Mouse (Mus musculus): ENCODE measurements at regions not wholly inside any gene's neighbourhood (a gene's known extent, or its start where the extent isn't known, plus 50 kb on each side); places are given as distances from the start of the nearest gene placed in this dataset.

DNA sequence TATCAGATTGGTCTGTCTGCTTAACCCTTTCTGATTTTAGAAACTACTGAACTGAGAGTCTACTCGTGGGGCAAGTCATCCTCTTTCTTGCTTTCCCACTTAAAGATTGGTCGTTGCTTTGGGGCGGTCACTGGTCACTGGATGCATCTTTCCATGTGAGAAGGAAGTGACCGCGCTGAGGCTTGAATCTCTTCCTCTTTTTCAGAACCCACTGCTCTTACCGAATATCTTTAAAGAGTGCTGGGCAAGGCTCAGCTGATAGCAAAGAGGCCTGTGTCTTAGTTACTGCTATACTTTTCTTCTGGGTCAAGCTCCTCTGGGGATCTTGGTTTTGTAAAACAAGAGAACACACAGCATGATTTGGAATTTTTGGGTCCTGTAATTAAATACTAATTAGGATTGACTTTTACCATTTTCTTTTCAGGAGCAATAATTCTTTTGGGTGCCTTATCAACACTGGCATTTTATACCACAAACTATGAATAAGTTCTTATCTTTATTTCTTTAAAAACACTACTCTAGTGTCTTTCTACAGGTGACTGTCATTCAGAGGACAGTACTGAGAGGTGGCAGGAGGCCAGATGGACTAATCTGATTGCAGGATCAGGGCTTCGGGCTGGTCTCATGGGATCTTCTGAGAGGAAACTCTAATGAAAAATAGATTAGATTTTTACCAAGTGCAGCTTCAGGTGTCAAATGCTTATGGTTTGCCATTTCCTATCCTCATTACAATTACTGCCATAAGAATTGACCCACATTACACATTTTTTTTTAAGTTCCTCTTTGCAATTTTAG is 114.6 kb upstream of the Tom1l1 start:
- Histone ChIP-seq H3K9ac (no peak overlapping the region), H3K4me2 (no peak overlapping the region), H3K36me3 (ENCODE audit: insufficient read depth) (no peaks in the 10 kb centered on the region), H3K27me3 (ENCODE audit: insufficient read depth, low read length) (no peaks in the 10 kb centered on the region), H3K27ac (ENCODE audit: low read depth) (no peak overlapping the region), H3K9me3 (ENCODE audit: low read depth, low read length) (no peaks in the 10 kb centered on the region), H3K4me3 (ENCODE audit: low read depth, low read length) (no peak overlapping the region), H3K4me1 (ENCODE audit: insufficient read depth) (no peaks in the 10 kb centered on the region)
- ATAC-seq (ENCODE audit: insufficient read depth) (no peak), DNase-seq (no peak)
- 76% methylated on average over 7 of the region's 7 CpGs for WGBS
- no peak for TF ChIP-seq CTCF (IDR thresholded peaks at IDR 0.05; ENCODE audit: low read depth)

DNA sequence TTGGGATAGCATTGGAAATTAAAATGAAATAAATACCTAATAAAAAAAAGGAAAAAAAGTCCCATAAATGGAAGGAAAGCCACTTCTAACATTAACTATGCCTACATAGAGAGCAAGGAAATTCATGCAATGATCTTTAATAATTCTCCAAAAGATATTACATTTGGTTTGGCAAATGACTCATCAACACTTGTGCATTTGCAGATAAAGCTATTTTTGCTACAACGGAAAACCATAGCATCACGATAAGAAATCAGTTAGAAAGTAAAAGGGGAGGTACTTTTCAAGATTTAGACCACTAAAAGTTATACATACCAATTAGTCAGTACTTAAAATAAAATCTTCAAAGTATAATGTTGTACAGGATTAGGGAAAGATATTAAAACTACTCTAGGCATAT is 109.4 kb upstream of the Tom1l1 start:
- 83% methylated on average over 2 of the region's 2 CpGs for WGBS
- no peaks in the 10 kb centered on the region for H3K27me3 ChIP-seq (ENCODE audit: insufficient read depth, low read length)
- no peaks in the 10 kb centered on the region for H3K9me3 ChIP-seq (ENCODE audit: low read depth, low read length)
- no peak overlapping the region for H3K4me3 ChIP-seq (ENCODE audit: low read depth, low read length)
- no peak overlapping the region for H3K4me2 ChIP-seq
- H3K36me3 ChIP-seq (ENCODE audit: insufficient read depth) = no peaks in the 10 kb centered on the region
- no peak for ATAC-seq (ENCODE audit: insufficient read depth)
- no peaks in the 10 kb centered on the region for H3K4me1 ChIP-seq (ENCODE audit: insufficient read depth)
- TF ChIP-seq CTCF (IDR thresholded peaks at IDR 0.05; ENCODE audit: low read depth) = no peak
- DNase-seq = no peak
- H3K9ac ChIP-seq = no peak overlapping the region
- no peak overlapping the region for H3K27ac ChIP-seq (ENCODE audit: low read depth)

DNA sequence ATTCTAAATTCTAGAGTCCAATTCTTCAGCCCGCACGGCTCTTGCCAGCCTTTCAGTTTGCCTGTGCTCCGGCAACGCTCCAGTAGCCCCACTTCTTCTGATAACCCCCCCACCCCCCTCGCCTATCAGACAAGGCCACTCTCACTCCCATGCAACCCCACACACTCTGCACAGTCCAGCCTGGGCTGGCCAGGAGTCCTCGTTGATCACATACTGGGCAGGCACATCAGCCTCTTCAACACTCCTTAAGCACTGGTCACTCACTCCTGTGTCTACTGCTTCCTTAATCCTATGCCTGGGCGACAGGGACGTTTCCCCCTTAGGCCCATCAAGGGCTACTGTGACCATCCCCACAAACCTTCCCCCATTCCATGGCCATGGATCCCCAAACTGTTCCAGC is 95.4 kb upstream of the Tom1l1 start:
- Histone ChIP-seq H3K36me3 (ENCODE audit: insufficient read depth) (no peaks in the 10 kb centered on the region), H3K4me1 (ENCODE audit: insufficient read depth) (no peaks in the 10 kb centered on the region), H3K9me3 (ENCODE audit: low read depth, low read length) (no peaks in the 10 kb centered on the region), H3K4me3 (ENCODE audit: low read depth, low read length) (no peak overlapping the region), H3K9ac (no peak overlapping the region), H3K27ac (ENCODE audit: low read depth) (no peak overlapping the region), H3K4me2 (no peak overlapping the region), H3K27me3 (ENCODE audit: insufficient read depth, low read length) (no peaks in the 10 kb centered on the region)
- ATAC-seq (ENCODE audit: insufficient read depth) (no peak), DNase-seq (no peak)
- WGBS = 70% methylated on average over 8 of the region's 8 CpGs
- TF ChIP-seq CTCF (IDR thresholded peaks at IDR 0.05; ENCODE audit: low read depth) = no peak

DNA sequence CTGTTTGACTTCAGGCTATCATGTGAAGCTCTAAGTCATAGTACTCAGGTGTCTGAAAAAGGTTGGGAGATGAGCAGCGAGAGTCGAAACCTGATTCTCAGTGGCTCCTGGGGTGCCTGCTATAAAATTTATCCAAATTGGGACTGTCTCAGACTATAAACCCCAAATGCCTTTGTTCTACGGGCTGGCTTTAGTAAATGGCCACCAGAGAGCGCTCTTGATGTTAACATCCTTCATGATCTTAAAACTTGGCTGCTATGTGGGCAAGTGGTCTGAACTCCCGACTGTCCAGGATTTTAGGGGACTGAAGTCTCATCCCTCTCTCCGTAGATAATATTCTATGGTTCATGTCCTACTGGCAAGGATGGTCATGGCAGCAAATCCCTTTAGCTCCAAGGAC is 94.8 kb upstream of the Tom1l1 start:
- no peak overlapping the region for H3K4me2 ChIP-seq
- WGBS = 37% methylated on average over 6 of the region's 6 CpGs
- ATAC-seq (ENCODE audit: insufficient read depth) = no peak

DNA sequence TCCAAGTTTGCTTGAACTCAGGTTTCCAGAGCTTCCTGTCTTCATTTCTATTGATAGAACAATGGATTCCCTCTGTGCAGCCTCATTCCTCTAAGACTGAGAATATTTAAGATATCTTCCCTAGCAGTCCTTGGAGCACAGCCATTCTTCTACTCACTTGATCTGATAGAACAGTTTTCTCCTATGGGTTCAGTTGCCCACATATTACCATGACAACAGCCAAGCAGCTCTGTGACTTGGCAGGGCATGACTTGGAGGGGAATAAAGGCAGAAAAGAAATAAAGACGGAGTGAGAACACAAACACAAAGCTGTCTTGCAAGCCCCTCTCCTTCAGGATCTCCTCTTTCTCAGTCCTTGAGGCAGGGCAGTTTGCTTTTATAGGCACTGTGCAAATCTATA is 87.6 kb upstream of the Tom1l1 start:
- DNase-seq (no peak), ATAC-seq (ENCODE audit: insufficient read depth) (no peak)
- Histone ChIP-seq H3K9me3 (ENCODE audit: low read depth, low read length) (no peaks in the 10 kb centered on the region), H3K4me1 (ENCODE audit: insufficient read depth) (no peaks in the 10 kb centered on the region), H3K9ac (no peak overlapping the region), H3K4me2 (no peak overlapping the region), H3K4me3 (ENCODE audit: low read depth, low read length) (no peak overlapping the region), H3K27ac (ENCODE audit: low read depth) (no peak overlapping the region), H3K27me3 (ENCODE audit: insufficient read depth, low read length) (no peaks in the 10 kb centered on the region), H3K36me3 (ENCODE audit: insufficient read depth) (no peaks in the 10 kb centered on the region)
- 60% methylated on average over 1 of the region's 1 CpGs for WGBS
- no peak for TF ChIP-seq CTCF (IDR thresholded peaks at IDR 0.05; ENCODE audit: low read depth)

More for the DNA sequence above, 94.8 kb upstream of the Tom1l1 start:
- Histone ChIP-seq H3K27me3 (ENCODE audit: insufficient read depth, low read length) (no peaks in the 10 kb centered on the region), H3K36me3 (ENCODE audit: insufficient read depth) (no peaks in the 10 kb centered on the region), H3K27ac (ENCODE audit: low read depth) (no peak overlapping the region), H3K4me3 (ENCODE audit: low read depth, low read length) (no peak overlapping the region), H3K9ac (no peak overlapping the region), H3K9me3 (ENCODE audit: low read depth, low read length) (no peaks in the 10 kb centered on the region), H3K4me1 (ENCODE audit: insufficient read depth) (no peaks in the 10 kb centered on the region)
- peak; percentile 82 for DNase-seq
- TF ChIP-seq CTCF (IDR thresholded peaks at IDR 0.05; ENCODE audit: low read depth) = peak; percentile 56

DNA sequence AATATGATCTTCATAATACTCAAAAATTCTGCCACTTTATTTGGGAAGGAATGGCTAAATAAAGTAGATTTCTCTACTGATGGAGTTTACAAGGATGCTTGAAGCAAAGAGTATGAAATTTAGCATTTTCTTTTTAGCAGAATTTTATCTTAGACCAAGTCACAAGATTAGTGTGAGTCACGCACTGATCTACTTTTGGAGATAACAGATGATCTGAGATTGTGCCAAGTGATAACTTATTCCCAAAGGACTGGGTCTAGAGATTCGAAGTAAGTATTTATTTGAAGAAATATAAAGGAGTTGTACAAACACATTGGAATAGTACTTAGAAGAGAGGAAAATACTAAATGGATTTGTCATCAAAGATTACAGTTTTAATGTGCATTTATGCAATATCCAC is 67.8 kb upstream of the Tom1l1 start:
- Histone ChIP-seq H3K4me3 (ENCODE audit: low read depth, low read length) (no peak overlapping the region), H3K9ac (no peak overlapping the region), H3K9me3 (ENCODE audit: low read depth, low read length) (no peaks in the 10 kb centered on the region), H3K27ac (ENCODE audit: low read depth) (no peak overlapping the region), H3K4me1 (ENCODE audit: insufficient read depth) (no peaks in the 10 kb centered on the region), H3K36me3 (ENCODE audit: insufficient read depth) (no peaks in the 10 kb centered on the region), H3K27me3 (ENCODE audit: insufficient read depth, low read length) (no peaks in the 10 kb centered on the region), H3K4me2 (no peak overlapping the region)
- no peak for DNase-seq
- ATAC-seq (ENCODE audit: insufficient read depth) = no peak
- TF ChIP-seq CTCF (IDR thresholded peaks at IDR 0.05; ENCODE audit: low read depth) = no peak
- WGBS = 69% methylated on average over 2 of the region's 2 CpGs

DNA sequence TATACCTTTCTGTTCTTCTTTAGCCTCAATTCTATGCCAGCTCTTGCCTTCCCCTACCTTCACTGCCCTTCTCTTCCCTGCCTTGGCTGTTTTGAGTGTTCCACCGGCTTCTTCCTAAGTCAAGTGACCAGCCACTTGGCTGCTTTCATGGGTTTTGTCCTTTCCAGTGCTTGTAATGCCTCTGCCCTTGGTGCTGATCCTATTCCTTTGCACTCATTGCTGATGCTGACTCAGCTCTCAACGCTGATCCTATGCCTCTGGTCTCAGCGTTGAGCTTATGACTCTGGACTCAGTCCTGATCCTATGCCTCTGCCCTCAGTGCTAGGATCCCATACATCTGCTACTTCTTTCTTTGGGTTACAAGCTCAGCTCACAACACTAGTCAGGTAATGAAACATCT is 60.3 kb upstream of the Tom1l1 start:
- Histone ChIP-seq H3K9me3 (ENCODE audit: low read depth, low read length) (no peaks in the 10 kb centered on the region), H3K27me3 (ENCODE audit: insufficient read depth, low read length) (no peaks in the 10 kb centered on the region), H3K27ac (ENCODE audit: low read depth) (no peak overlapping the region), H3K4me3 (ENCODE audit: low read depth, low read length) (no peak overlapping the region), H3K4me2 (no peak overlapping the region), H3K4me1 (ENCODE audit: insufficient read depth) (no peaks in the 10 kb centered on the region), H3K9ac (no peak overlapping the region), H3K36me3 (ENCODE audit: insufficient read depth) (no peaks in the 10 kb centered on the region)
- 62% methylated on average over 3 of the region's 3 CpGs for WGBS
- DNase-seq = peak; percentile 17
- TF ChIP-seq CTCF (IDR thresholded peaks at IDR 0.05; ENCODE audit: low read depth) = no peak
- ATAC-seq (ENCODE audit: insufficient read depth) = no peak
